Mouse (Mus musculus) cerebellum, adult 2 months (tissue): Measurements from ENCODE around the gene Cdh23. TPM values are rescaled to one million over a fixed set of nuclear protein-coding genes. Genes with fewer than 3 reads are reported as not detected.

ENCODE experiments used
- DNase-seq, 2 experiments: peaks; one replicate each; pipeline ENCODE4 v3.0.0; 2021
- H3K27ac ChIP-seq: fragments of 200-500 bp; 2 replicates; pipeline ENCODE4 v1.5.1; 2012; ENCODE audit warnings: low read length, control low read depth, inconsistent platforms; ENCODE audit not compliant: insufficient read depth
- H3K27me3 ChIP-seq: fragments of 200-500 bp; 2 replicates; pipeline ENCODE4 v1.6.1; 2012; ENCODE audit warnings: inconsistent platforms, mild to moderate bottlenecking, low read length, moderate library complexity; ENCODE audit not compliant: control insufficient read depth, insufficient read depth
- H3K4me1 ChIP-seq: fragments of 200-500 bp; 2 replicates; pipeline ENCODE4 v1.6.1; 2011; ENCODE audit warnings: low read length; ENCODE audit not compliant: control insufficient read depth, insufficient read depth
- H3K4me3 ChIP-seq: fragments of 200-500 bp; replicated peaks from 2 replicates; pipeline ENCODE3; 2011; ENCODE audit warnings: mild to moderate bottlenecking, low read depth, low read length, control low read depth; ENCODE audit not compliant: insufficient read depth
- CTCF ChIP-seq: fragments of 200-500 bp; IDR thresholded peaks from 2 replicates; pipeline ENCODE4 v1.5.1; 2011; ENCODE audit warnings: low read depth, mild to moderate bottlenecking, control low read depth, low read length, moderate library complexity, borderline replicate concordance; ENCODE audit not compliant: insufficient read depth
- POLR2A ChIP-seq: fragments of 200-500 bp; IDR thresholded peaks from 2 replicates; pipeline ENCODE4 v1.6.1; 2011; ENCODE audit warnings: low read length, control low read depth, borderline replicate concordance; ENCODE audit not compliant: insufficient read depth
- WGBS: fragments of 180-500 bp; shearing (Covaris S2); methylation state at CpG from one replicate; pipeline ENCODE4 v1.1.7; 2018; 5-methylcytosine and 5-hydroxymethylcytosine counted together
- polyA plus RNA-seq: library from polyadenylated mRNA; depleted of rRNA; stranded (reverse); fragments of >200 nt; gene quantifications from 2 replicates; pipeline ENCODE4 v1.2.3, GENCODE M21; 2012

The Cdh23 gene
- polyA plus RNA-seq, 1 experiment = 2.7 TPM

GRCm38 (mm10) chr10:60354881-60355677 lies 341.2 kb downstream of the Cdh23 start:
- WGBS = 77% methylated on average over 11 of the region's 11 CpGs
- DNase-seq = no peak
- Histone ChIP-seq H3K4me3 (no peak overlapping the region), H3K27ac (no peak overlapping the region), H3K4me1 (no peaks in the 10 kb centered on the region; the same call in 1 of the 2 replicates), H3K27me3 (no peaks in the 10 kb centered on the region)
- TF ChIP-seq POLR2A = no peak

GRCm38 (mm10) chr10:60354003-60354325 lies 342.3 kb downstream of the Cdh23 start:
- Histone ChIP-seq H3K4me1 (no peaks in the 10 kb centered on the region; the same call in 1 of the 2 replicates), H3K27ac (no peak overlapping the region), H3K4me3 (no peak overlapping the region), H3K27me3 (no peaks in the 10 kb centered on the region)
- DNase-seq = no peak
- 94% methylated on average over 4 of the region's 4 CpGs for WGBS
- no peak for TF ChIP-seq POLR2A
- no peak for TF ChIP-seq CTCF

GRCm38 (mm10) chr10:60353241-60354002 lies 342.9 kb downstream of the Cdh23 start:
- Histone ChIP-seq H3K27me3 (no peaks in the 10 kb centered on the region), H3K4me3 (no peak overlapping the region), H3K4me1 (no peaks in the 10 kb centered on the region), H3K27ac (no peak overlapping the region)
- no peak for DNase-seq
- TF ChIP-seq POLR2A (no peak), CTCF (no peak)
- WGBS = 66% methylated on average over 5 of the region's 5 CpGs

- Histone ChIP-seq H3K4me3 (no peak overlapping the region), H3K4me1 (no peaks in the 10 kb centered on the region), H3K27me3 (peaks cover under 1% of the 10 kb centered on the region; the same call in 1 of the 2 replicates), H3K27ac (peak overlapping the region; percentile 13; the same call in 1 of the 2 replicates)
- no peak for TF ChIP-seq CTCF
- no peak for TF ChIP-seq POLR2A
- WGBS = 34% methylated on average over 7 of the region's 7 CpGs
- DNase-seq = no peak
Measured at GRCm38 (mm10) chr10:60351761-60352455, 344.4 kb downstream of the Cdh23 start.

GRCm38 (mm10) chr10:60351248-60351647 lies 345.0 kb downstream of the Cdh23 start:
- H3K4me3 ChIP-seq = no peak overlapping the region
- 47% methylated on average over 3 of the region's 3 CpGs for WGBS
- H3K4me1 ChIP-seq = no peaks in the 10 kb centered on the region
- peak overlapping the region; percentile 13; the same call in 1 of the 2 replicates for H3K27ac ChIP-seq
- peaks cover 2% of the 10 kb centered on the region; the same call in 1 of the 2 replicates for H3K27me3 ChIP-seq
- DNase-seq = no peak
- TF ChIP-seq CTCF = no peak
- TF ChIP-seq POLR2A = no peak

- 61% methylated on average over 3 of the region's 3 CpGs for WGBS
- no peak for TF ChIP-seq POLR2A
- no peak for TF ChIP-seq CTCF
- H3K4me1 ChIP-seq = no peaks in the 10 kb centered on the region
- H3K27ac ChIP-seq = no peak overlapping the region
- H3K4me3 ChIP-seq = no peak overlapping the region
- peak; percentile 25 to 43 for DNase-seq
- H3K27me3 ChIP-seq = peaks cover 2% of the 10 kb centered on the region; the same call in 1 of the 2 replicates
Measured at GRCm38 (mm10) chr10:60350805-60351167, 345.5 kb downstream of the Cdh23 start.

GRCm38 (mm10) chr10:60350077-60350804 lies 346.0 kb downstream of the Cdh23 start:
- WGBS = 61% methylated on average over 5 of the region's 5 CpGs
- no peak for DNase-seq
- H3K27me3 ChIP-seq = peaks cover 2% of the 10 kb centered on the region; the same call in 1 of the 2 replicates
- no peaks in the 10 kb centered on the region for H3K4me1 ChIP-seq
- no peak overlapping the region for H3K4me3 ChIP-seq
- H3K27ac ChIP-seq = no peak overlapping the region
- TF ChIP-seq CTCF (no peak), POLR2A (no peak)
